Mouse (Mus musculus): ENCODE data around the gene Hal. TPM values are rescaled to one million over a fixed set of nuclear protein-coding genes. Genes with fewer than 3 reads are reported as not detected.

Gene Hal
- not detected for total RNA-seq (2021)

DNA sequence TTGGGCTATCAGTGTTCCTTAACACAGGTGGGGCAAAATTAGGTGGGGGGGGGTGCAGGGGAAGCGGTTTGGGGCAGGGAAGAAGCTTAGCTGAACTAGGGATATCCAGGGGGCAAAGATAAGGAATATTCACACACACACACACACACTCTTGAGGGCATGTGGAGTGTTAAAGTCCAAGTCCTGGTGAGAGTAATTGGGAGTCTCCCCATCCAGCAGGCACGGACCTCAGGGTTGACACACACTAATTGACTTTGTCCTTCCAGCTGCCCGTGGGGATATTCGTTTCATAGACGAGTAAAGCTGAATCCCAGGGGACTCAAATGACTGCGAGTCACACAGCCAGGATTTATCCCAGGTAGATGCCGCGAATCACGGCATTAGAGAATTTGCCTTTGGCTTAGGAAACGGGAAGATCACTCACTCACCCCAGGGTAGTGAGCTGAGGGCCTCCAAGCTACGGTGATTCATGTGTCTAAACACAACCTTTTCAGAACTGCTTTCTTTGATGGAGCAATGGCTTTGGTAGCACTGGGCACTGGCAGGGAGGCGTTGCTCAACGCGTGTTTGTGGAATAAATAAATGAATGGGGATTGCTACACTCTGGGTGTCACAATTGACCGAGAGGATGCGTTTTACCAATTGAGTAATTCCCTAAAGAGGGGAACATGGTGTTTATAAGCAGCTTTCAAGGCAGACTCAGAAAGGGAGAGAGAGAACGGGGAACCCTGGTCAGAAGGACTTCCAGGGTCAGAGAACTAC is at the start of gene Hal:
TSS of gene Hal (plus strand) at position 703 of the 762 bp plus-strand sequence.
- intact Hi-C loops (cut with DNase I): no loop called here
- DNase-seq (ENCODE audit: low spot score in 2 of 2): no peak

DNA sequence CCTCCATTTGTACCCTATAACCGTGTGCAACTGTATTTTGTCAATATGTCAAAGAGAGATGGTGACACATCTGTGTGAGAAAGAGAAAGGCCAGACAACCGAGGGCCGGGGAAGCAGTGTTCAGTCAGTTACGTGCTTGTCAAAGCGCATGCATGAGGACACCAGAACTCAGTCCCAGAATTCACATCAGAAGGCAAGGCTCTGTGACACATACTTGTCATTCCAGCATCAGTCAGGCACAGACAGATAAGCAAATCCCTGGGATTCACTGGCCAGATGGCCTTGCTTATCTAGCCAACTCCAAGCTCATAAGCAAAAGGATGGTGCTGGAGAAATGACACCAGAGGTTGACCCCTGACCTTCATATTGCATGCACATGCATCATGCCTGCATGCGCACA is 47.1 kb upstream of the Hal start:
- DNase-seq (ENCODE audit: low spot score in 2 of 2): no peak
- intact Hi-C loops (cut with DNase I): no loop called here

DNA sequence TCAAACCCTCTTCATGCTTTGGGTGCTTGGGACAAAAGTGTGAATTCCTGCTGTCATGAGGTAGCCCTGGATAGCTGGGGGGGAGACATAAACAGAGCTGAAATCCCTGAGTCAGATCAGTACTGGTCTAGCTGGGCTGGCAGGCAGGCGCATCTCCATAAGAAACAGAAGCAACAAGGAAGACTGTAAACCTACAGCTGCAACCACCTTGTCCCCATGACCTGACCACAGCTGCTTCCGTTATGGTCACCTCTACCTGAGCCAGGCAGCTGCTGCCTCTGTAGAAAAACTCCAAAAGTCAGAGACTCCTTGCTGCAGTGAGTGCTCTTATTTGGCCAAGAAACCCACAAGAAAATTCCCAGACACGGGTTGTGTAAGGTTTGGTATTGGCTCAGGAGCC is 46.4 kb upstream of the Hal start:
- DNase-seq (ENCODE audit: low spot score in 2 of 2): no peak
- intact Hi-C loops (cut with DNase I): no loop called here

DNA sequence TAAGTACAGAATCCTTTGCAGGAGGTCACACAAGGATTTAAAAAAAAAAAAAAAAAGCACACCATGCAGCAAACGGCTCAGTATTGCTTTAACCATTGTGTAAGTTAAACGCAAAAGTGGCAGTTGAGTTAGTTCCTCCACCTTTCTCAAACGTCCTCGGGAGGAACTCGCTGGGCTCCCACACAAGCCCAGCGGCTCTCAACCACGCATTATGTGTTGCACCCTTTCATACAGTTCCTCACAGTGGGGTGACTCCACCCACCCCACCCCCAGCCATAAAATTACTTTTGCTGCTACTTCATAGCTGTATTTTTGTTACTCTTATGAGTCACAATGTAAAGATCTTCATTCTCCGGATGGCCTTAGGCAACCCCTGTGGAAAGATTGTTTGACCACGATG is 44.2 kb upstream of the Hal start:
- intact Hi-C loops (cut with DNase I): no loop called here
- no peak for DNase-seq (ENCODE audit: low spot score in 2 of 2)

DNA sequence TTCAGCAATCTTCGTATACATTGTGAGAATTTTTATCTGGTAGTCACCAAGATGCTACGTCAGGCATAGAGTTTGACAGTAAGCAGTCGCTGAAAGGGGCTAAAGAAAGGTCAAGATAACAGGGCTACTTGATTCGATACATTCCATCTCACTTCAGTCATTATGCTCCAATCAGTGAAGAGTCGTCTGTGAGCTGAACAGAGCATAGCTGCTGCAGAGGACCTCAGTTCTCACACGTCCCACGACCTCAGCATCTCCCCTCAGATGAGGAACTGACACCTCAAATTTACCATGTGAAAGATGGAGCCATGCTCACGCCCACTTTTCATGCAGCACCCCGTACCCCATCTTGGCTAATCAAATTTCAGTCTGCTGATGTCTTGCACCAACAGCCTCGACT is 41.2 kb upstream of the Hal start:
- intact Hi-C loops (cut with DNase I): no loop called here
- no peak for DNase-seq (ENCODE audit: low spot score in 2 of 2)

DNA sequence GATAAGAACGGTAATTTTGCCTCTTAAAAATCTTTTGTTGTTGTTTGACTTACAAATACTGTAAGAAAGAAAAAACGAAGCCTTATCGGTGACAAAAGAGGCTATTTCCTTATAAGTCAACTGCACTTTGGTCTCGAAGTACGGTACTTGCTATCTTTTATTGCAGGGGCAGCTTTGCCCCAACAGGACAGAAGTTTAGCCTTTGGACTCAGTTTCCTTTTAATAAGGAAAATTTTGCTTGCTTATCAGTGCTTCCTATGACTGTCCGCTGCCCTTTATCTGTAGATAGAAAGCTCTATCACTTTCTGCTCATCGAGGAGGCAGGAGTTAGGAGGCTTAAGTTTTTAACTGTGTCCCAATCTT is 33.9 kb upstream of the Hal start:
- no peak for DNase-seq (ENCODE audit: low spot score in 2 of 2)
- intact Hi-C loops (cut with DNase I): loop anchor here (10.0 kb wide), 1 partner anchor 290 kb away; the partner anchor contains the start of gene Cdk17

DNA sequence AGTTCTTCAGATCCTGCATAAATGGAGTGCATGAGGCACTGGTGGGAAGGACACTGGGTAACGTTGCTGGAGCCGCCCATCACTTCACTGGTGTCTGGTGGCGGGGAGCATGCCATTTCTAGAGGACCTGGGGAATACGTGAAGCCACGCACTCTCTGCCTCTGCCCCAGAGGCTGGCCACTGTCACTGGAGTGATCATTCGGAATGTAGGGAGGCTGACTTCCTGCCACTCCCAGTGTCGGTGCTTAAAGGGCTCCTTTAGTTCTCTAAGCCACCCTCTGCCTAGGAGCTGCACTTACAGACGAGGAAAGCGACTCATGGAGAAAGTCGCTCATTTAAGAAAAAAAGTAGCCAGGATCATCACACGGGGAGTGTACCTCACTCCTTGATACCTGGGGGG is 28.5 kb upstream of the Hal start:
- no peak for DNase-seq (ENCODE audit: low spot score in 2 of 2)
- intact Hi-C loops (cut with DNase I): no loop called here

DNA sequence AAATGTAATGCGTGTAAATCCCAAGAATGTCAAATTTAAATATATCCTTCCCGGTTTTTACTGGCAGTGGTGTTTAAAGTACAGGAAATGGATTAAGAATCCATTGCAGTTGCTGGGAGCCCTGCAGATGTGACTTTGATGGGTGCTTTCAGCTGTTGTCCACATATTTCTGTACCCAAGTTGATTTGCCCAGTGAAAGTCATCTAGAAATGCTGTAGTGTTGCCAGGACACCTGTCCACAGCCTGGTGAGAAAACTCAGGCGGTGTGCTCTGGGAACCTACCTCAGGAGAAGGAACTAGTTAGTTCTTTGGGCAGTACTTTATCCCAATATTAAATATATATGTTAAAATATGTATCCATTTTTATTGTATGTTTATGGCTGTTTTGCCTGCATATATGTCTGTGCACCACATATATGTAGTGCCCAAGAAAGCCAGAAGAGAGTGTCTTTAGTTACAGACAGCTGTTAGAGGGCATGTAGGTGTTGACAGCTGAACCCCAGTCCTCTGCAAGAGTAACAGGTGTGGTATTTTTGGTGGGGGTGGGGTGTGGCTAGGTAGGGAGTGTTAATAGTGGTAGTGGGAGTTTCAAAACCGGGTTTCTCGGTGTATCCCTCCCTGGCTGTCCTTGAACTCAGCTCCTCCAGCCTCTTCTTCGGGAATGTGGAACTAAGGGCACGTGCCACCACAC is 25.7 kb upstream of the Hal start:
- intact Hi-C loops (cut with DNase I): no loop called here
- DNase-seq (ENCODE audit: low spot score in 2 of 2): no peak

DNA sequence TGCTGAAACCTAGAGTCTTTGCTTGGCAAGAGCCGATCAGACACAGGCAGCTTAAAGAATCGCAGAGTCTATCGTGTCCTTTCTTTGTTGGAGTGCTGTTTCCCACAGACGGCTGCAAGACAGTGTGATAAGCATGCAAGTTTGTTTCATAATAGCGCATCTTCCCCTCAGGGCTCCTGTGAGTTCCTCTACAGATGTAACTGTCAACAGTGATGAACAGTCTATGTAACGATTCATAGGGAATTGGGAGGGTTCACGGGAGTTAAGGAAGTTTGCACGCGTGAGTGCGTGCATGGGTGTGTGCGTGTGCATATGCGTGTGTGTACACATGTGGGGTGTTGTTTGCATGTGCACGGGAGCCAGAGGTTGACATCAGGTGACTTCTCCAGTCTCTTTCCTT is 25.0 kb upstream of the Hal start:
- intact Hi-C loops (cut with DNase I): no loop called here
- no peak for DNase-seq (ENCODE audit: low spot score in 2 of 2)

DNA sequence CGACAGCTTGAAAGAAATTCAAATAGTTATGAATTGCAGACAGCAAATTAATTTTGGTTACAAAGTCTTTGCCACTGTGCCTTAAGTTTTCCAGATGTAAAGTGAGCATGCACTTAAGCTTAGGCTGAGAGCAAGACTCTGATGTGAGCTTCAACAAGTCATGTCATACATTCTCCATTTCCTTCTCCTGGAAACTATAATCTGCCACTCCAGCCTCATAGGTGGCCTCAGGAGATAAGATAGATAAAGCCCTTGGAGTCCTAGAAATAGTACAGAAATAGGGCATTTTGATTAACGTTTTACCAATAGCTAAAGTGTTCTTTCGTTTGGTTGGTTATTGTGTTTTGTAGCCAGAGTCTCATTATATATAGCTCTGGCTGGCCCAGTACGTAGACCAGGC is 21.3 kb upstream of the Hal start:
- no peak for DNase-seq (ENCODE audit: low spot score in 2 of 2)
- intact Hi-C loops (cut with DNase I): no loop called here

DNA sequence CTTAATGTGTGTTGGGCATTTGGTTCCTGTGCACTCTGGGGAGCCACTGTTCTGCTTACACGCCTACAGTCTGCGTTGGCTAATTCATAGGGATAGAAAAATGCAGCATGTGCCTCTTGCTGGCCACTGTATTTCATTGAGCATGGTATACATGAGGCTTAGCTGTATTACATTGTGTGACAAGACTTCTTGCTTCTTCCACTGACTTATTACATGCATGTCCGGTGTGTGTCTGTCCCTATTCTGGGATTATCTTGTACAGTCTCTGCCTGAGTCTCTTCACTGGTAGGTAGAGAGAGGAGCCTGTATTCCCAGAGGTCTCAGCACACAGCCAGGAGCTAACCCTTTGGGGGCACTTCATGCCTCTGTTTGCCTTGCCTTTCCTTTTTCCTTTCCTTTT is 20.8 kb upstream of the Hal start:
- no peak for DNase-seq (ENCODE audit: low spot score in 2 of 2)
- intact Hi-C loops (cut with DNase I): no loop called here

DNA sequence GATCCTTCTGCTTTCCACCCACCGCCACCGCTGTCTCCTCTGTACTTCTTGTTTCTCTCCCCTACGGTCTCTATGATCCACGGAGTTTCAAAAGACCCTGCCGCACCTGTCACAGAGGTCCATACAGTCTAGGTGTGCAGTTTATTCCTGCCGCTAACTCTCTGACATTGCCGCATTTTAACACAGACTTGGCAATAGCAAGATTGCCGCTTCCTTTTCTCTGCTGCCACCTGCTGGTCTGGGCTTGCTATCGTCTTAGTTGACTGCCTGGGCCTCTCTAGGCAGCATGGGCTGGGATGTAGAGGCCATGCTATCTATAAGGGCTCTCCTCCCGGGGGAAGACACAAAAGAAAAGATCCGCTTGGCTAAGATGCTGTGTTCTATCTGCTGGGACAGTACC is 17.2 kb upstream of the Hal start:
- intact Hi-C loops (cut with DNase I): loop anchor here (1.0 to 10.0 kb wide), 4 partner anchors 41 to 427 kb away; no protein-coding TSS in a partner anchor
- peak; percentile 68 to 83 for DNase-seq (ENCODE audit: low spot score in 2 of 2)

DNA sequence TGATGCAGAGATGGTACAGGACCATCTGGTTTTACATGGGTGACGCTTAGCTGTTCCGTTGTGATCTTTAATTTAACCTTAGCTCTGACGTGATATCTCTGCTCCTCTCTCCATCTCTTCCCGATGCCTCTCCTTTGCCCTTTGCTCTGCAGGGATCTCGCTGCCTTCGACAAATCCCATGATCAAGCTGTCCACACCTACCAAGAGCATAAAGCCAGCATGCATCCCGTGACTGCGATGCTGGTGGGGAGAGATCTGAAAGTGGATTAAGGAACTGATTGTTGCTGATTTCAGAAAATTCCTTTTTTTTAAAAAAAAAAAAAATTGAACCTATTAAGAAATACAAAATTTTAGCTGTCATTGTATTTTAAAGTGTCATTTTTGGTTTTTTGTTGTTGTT is 4.1 kb upstream of the Hal start:
- intact Hi-C loops (cut with DNase I): loop anchor here (2.0 kb wide), 1 partner anchor 92 kb away; no protein-coding TSS in a partner anchor
- DNase-seq (ENCODE audit: low spot score in 2 of 2): no peak

DNA sequence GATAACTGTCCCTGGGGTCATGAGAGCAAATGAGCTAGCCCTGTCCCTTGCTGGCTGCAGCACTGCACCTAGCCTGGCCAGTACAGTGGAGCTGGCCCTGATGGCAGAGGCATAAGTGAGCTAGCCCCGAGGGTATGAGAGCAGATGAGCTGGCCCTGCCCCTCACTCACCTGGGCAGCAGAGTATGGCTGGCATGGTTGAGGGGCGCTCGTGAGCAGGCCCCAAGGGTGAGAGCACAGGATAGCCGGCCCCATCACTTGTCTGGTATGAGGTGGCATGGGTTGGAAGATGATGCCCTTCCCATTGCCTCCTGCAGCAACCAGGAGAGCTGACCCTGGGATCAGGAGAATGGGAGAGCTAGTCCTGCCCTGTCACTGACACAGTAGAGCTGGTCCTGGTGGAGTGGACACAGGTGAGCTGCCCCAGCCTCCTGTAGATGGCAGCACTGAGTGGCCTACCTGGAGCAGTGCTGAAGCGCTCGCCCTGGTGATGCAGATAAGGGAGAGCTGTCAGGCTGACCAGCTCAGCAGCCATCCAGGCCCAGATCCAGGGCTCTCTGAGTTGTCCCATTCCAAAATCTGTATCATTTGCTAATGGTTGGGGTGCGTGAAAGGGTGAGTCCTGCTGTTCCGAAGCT is 3.4 kb upstream of the Hal start:
- DNase-seq (ENCODE audit: low spot score in 2 of 2): peak in 1 of 2 experiments; percentile 18
- intact Hi-C loops (cut with DNase I): loop anchor here (2.0 kb wide), 1 partner anchor 92 kb away; no protein-coding TSS in a partner anchor

DNA sequence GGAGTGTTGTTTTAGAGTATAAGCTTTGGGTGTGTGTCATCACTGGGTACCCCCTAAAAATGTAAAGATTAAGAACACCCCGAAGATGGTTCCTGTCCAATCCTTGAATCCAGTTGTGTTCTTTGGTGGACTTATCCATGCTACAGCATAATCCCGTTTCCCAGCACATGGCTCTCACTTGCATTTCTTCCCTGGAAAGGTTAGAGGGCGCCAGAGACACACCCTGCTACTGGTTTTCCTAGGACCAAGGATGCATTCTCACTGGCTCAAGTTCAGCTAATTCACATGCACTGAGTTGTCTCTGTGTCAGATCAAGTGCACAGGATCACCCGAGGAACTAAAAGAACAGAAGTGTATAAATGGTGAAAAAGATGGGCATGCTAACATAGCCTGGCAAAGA is 1.9 kb upstream of the Hal start:
- intact Hi-C loops (cut with DNase I): loop anchor here (1.0 kb wide), 1 partner anchor 63 kb away; no protein-coding TSS in a partner anchor
- DNase-seq (ENCODE audit: low spot score in 2 of 2): peak; percentile 27 to 74

DNA sequence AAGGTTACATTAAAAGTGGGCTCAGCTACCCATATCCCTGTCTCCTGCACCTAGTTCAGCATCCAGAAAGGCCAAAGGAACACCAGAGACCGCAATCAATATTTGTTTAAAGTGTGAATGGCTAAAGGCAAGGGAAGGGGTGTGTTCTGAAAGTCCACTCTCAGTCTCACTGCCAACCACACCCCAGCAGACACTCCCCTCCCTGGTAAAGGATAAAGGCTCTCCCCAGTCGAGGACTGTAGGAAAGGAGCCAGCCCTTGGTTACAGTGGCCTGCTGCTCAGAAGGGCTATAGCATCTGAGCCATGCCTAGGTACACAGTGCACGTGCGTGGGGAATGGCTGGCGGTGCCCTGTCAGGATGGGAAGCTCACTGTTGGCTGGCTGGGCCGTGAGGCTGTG is 259 bp downstream of the Hal start:
- intact Hi-C loops (cut with DNase I): no loop called here
- DNase-seq (ENCODE audit: low spot score in 2 of 2): no peak

DNA sequence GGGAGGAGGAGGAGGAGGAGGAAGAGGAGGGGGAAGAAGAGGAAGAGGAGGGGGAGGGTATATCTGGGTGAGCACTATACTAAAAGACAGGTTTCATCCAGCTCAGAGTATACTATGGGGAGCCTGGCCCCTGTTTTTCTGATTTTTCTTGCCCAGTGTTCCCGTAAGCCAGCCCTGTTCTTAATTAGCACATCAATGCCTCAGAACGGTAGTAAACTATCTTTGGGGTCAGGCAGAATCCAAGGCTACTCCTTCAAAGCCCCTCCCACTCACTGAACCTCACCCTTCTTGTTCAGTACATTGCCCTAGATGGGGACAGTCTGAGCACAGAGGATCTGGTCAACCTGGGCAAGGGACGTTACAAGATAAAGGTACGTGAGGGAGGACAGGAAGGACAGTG is 1.9 kb downstream of the Hal start:
- DNase-seq (ENCODE audit: low spot score in 2 of 2): no peak
- intact Hi-C loops (cut with DNase I): loop anchor here (1.0 kb wide), 1 partner anchor 58 kb away; no protein-coding TSS in a partner anchor

DNA sequence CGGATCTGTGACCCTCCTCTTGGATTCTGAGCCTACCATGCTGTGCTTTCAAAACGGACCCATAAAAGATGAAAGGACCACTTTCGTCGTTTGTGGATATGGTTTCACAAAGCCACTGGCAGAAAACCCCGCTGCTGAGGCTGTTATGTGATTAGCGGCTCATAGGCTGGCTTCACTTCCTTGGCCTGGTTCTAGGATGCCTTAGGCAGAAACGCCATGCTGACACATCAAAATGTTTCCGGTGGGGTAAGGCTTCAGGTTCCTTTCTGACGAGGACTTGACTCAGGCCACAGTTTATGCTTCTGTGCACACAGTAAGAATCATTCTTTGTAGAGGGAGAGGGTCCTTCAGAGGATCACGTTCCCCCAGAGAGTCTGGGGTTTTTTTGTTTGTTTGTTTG is 12.3 kb downstream of the Hal start:
- no peak for DNase-seq (ENCODE audit: low spot score in 2 of 2)
- intact Hi-C loops (cut with DNase I): no loop called here

DNA sequence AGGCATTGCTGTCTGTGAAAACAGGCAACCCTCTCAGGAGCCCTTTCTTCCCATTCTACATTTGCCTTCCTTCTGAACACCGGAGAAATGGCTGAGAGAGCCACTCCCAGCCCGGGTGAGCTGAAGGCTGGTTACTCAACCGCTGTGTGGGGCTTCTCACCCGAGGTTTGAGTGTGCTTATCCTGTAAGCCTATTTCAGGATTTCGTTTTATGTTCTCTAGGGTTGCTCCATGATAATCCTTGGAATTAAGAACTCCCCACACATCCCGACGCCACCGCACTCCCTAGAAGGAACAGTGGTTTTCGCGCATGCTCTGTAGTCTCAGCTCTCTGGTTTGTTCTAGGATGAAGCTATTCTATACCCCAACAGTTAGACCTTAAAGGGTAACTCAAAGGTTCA is 12.8 kb downstream of the Hal start:
- intact Hi-C loops (cut with DNase I): no loop called here
- DNase-seq (ENCODE audit: low spot score in 2 of 2): no peak

DNA sequence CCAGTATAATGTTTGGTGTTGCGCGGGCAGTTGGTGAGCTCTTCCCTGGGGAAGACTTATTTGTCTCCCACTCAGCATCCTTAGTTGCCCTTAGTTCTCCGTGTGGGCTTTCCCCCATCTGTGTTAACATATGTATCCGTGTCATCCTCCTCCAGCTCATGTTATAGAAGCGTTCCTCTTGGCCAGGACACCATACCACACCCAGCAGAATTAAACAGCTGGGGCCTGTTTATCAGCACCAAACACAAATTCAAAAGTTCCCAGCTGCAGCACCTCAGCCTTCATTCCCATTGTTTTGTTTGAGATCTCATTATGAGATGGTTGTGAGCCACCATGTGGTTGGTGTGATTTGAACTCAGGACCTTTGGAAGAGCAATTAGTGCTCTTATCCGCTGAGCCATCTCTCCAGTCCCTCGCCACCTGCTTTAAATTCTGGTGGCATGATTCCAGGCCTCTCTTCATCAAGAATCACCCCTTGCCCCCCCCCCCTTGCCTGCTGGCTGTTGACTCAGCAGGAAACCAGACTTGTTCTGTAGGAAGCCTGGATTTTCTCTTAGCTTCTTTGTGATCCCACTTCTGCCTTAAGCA is 19.9 kb downstream of the Hal start:
- DNase-seq (ENCODE audit: low spot score in 2 of 2): peak in 1 of 2 experiments; percentile 33
- intact Hi-C loops (cut with DNase I): no loop called here
